Mouse (Mus musculus): ENCODE results near the gene Mtus2. TPM values are rescaled to one million over a fixed set of nuclear protein-coding genes. Genes with fewer than 3 reads are reported as not detected.

The Mtus2 gene
- total and polyA plus RNA-seq, 2 experiments from 2014 or later = 35.4 to 45.7 TPM

- WGBS = 93% methylated on average over 11 of the region's 11 CpGs
- H3K27ac ChIP-seq (ENCODE audit: low read depth, low read length) = no peak overlapping the region
- no peak for TF ChIP-seq CTCF (IDR thresholded peaks at IDR 0.05; ENCODE audit: low read depth)
- no peak for ATAC-seq
- H3K27me3 ChIP-seq (ENCODE audit: insufficient read depth, low read length) = no peaks in the 10 kb centered on the region
- DNase-seq = no peak
- H3K4me3 ChIP-seq (ENCODE audit: low read depth, low read length) = no peak overlapping the region
- no peak overlapping the region for H3K4me2 ChIP-seq (ENCODE audit: low read depth)
- no peaks in the 10 kb centered on the region for H3K9me3 ChIP-seq (ENCODE audit: low read length)
- 0 out of 2 replicates have a peak, but pooled peaks cover 4% of the 10 kb centered on the region for H3K36me3 ChIP-seq (ENCODE audit: insufficient read depth)
- H3K9ac ChIP-seq = no peak overlapping the region
- H3K4me1 ChIP-seq (ENCODE audit: insufficient read depth) = no peaks in the 10 kb centered on the region
Observed at GRCm38 (mm10) chr5:148359131-148359530, 402.0 kb downstream of the Mtus2 start.

DNA sequence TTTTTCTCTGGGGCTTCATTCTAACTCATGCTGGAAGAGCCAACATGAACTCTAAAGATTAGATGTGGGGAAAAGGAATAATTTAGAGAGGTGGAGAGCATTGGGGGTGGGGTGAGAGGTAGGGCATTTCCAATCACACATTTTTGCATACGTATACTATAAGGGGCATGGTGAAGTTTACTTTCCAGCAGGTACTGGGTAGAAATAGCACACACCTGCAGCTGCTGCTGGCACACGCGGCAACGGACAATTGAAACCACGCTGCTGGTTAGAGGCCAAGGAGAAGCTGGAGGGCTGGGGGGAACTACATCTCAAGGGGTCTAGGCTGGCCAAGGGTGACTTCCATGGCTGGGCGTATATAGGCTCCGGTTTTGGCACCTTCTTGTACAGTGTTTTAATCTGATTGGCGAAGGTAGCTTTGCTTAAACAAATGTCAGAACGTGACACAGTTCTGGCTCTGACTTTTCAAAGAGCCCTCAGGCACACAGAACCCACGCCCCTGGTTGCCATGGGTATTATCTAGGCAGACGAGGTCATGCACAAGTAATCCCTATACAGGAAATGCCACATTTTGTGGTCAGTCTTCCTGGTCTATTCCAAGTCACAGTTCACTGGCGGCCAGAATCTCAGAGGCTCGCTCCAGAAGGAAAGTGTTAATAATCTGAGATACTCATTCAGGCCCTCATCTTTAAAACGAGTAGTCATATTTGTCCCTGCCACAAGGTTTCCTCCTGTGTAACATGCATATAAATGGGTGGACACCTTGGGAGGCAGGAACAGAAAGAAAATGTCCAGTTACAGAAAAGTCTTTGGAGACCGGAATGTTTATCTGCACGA, 404.0 kb downstream of the Mtus2 start:
- no peak for TF ChIP-seq CTCF (IDR thresholded peaks at IDR 0.05; ENCODE audit: low read depth)
- Histone ChIP-seq H3K27ac (ENCODE audit: low read depth, low read length) (no peak overlapping the region), H3K9ac (no peak overlapping the region), H3K27me3 (ENCODE audit: insufficient read depth, low read length) (no peaks in the 10 kb centered on the region), H3K9me3 (ENCODE audit: low read length) (no peaks in the 10 kb centered on the region), H3K4me2 (ENCODE audit: low read depth) (no peak overlapping the region), H3K4me1 (ENCODE audit: insufficient read depth) (no peaks in the 10 kb centered on the region), H3K4me3 (ENCODE audit: low read depth, low read length) (no peak overlapping the region), H3K36me3 (ENCODE audit: insufficient read depth) (0 out of 2 replicates have a peak, but pooled peaks cover 4% of the 10 kb centered on the region)
- ATAC-seq (no peak), DNase-seq (no peak)
- 77% methylated on average over 16 of the region's 16 CpGs for WGBS

- no peak overlapping the region for H3K27ac ChIP-seq (ENCODE audit: low read depth, low read length)
- DNase-seq = no peak
- no peak for TF ChIP-seq CTCF (IDR thresholded peaks at IDR 0.05; ENCODE audit: low read depth)
- H3K36me3 ChIP-seq (ENCODE audit: insufficient read depth) = 0 out of 2 replicates have a peak, but pooled peaks cover 4% of the 10 kb centered on the region
- no peak overlapping the region for H3K4me2 ChIP-seq (ENCODE audit: low read depth)
- 80% methylated on average over 3 of the region's 3 CpGs for WGBS
- no peak overlapping the region for H3K4me3 ChIP-seq (ENCODE audit: low read depth, low read length)
- H3K4me1 ChIP-seq (ENCODE audit: insufficient read depth) = no peaks in the 10 kb centered on the region
- no peak for ATAC-seq
- H3K27me3 ChIP-seq (ENCODE audit: insufficient read depth, low read length) = no peaks in the 10 kb centered on the region
- H3K9me3 ChIP-seq (ENCODE audit: low read length) = no peaks in the 10 kb centered on the region
- H3K9ac ChIP-seq = no peak overlapping the region
Observed at GRCm38 (mm10) chr5:148361759-148362010, 404.6 kb downstream of the Mtus2 start.

GRCm38 (mm10) chr5:148362296-148362695, 405.2 kb downstream of the Mtus2 start:
- 94% methylated on average over 7 of the region's 7 CpGs for WGBS
- no peak for DNase-seq
- no peak for TF ChIP-seq CTCF (IDR thresholded peaks at IDR 0.05; ENCODE audit: low read depth)
- Histone ChIP-seq H3K4me2 (ENCODE audit: low read depth) (no peak overlapping the region), H3K9ac (no peak overlapping the region), H3K36me3 (ENCODE audit: insufficient read depth) (0 out of 2 replicates have a peak, but pooled peaks cover 4% of the 10 kb centered on the region), H3K27ac (ENCODE audit: low read depth, low read length) (no peak overlapping the region), H3K9me3 (ENCODE audit: low read length) (no peaks in the 10 kb centered on the region), H3K27me3 (ENCODE audit: insufficient read depth, low read length) (no peaks in the 10 kb centered on the region), H3K4me3 (ENCODE audit: low read depth, low read length) (no peak overlapping the region), H3K4me1 (ENCODE audit: insufficient read depth) (no peaks in the 10 kb centered on the region)
- no peak for ATAC-seq

DNA sequence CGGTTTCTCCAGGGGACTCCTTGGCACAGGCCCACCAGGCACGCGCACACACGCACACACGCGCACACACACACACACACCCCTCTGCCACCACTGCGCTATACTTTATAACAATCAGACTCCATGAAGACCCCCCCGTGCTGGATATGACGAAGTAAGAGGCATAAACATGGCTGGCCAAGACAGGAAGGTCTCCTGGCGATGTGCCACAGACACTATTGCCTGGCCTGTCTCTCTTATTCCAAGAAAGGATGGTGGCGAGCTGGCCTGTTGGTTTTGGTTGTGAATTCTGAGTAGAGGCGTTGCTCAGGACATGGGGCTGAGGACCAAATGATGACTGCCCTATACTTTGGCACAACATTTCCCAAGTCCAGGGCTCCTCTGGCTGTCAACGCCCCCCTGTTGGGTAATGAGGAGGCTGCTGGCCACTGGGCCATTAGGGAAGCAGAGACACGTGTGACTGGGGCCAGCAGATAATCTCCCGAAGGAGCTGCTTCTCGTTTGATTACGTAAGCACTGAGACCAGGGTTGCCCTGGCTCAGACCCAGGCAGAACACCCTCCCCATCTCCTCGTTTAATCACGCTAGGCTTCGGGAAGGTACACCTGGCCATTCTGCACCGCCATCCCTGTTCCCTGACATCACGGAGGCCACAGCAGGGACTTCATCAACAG, 406.5 kb downstream of the Mtus2 start:
- 0 out of 2 replicates have a peak, but pooled peaks cover 2% of the 10 kb centered on the region for H3K36me3 ChIP-seq (ENCODE audit: insufficient read depth)
- H3K4me3 ChIP-seq (ENCODE audit: low read depth, low read length) = no peak overlapping the region
- ATAC-seq (no peak), DNase-seq (no peak)
- no peaks in the 10 kb centered on the region for H3K9me3 ChIP-seq (ENCODE audit: low read length)
- H3K4me1 ChIP-seq (ENCODE audit: insufficient read depth) = no peaks in the 10 kb centered on the region
- TF ChIP-seq CTCF (IDR thresholded peaks at IDR 0.05; ENCODE audit: low read depth) = no peak
- WGBS = 83% methylated on average over 22 of the region's 22 CpGs
- no peak overlapping the region for H3K9ac ChIP-seq
- no peak overlapping the region for H3K4me2 ChIP-seq (ENCODE audit: low read depth)
- no peaks in the 10 kb centered on the region for H3K27me3 ChIP-seq (ENCODE audit: insufficient read depth, low read length)
- H3K27ac ChIP-seq (ENCODE audit: low read depth, low read length) = no peak overlapping the region

Other genes starting within 250 kb of the Mtus2 start
- gene Flt1, start 231.3 kb upstream of the Mtus2 start, total RNA-seq (2014; rRNA removed) = 8.5 and 11.6 TPM in 2 replicates
- 6.4 and 10.1 TPM in 2 replicates for gene Flt1, start 231.3 kb upstream of the Mtus2 start, polyA plus RNA-seq (2015; fragmentation: Nextera tagmentation; extraction: Ambion mirVana)
- gene Pomp, start 96.9 kb upstream of the Mtus2 start, total RNA-seq (2014; rRNA removed) = 419 and 481 TPM in 2 replicates
- gene Pomp, start 96.9 kb upstream of the Mtus2 start, polyA plus RNA-seq (2015; fragmentation: Nextera tagmentation; extraction: Ambion mirVana) = 513 and 619 TPM in 2 replicates
- 3.2 and 3.4 TPM in 2 replicates for gene Slc46a3, start 62.5 kb upstream of the Mtus2 start, total RNA-seq (2014; rRNA removed)
- gene Slc46a3, start 62.5 kb upstream of the Mtus2 start, polyA plus RNA-seq (2015; fragmentation: Nextera tagmentation; extraction: Ambion mirVana) = 3.7 and 4.6 TPM in 2 replicates

Data from forebrain, postnatal 0 days (tissue).